ENCODE assay signal across 8 mouse cellular contexts in genomic region chr5:125158232-125158961, GRCm38 (mm10). TPM values are rescaled to one million over a fixed set of nuclear protein-coding genes. Genes with fewer than 3 reads are reported as not detected.
DNase-seq lines count a peak whose midpoint lies in the region; ATAC-seq and TF ChIP-seq lines count a peak whose summit lies in the region.

No protein-coding gene starts in this region.

- H3K4me3 ChIP-seq in C2C12 (ENCODE audit: insufficient read depth, poor library complexity, severe bottlenecking): peak overlapping the region; percentile 6
- H3K4me3 ChIP-seq in MEL (ENCODE audit: control insufficient read depth in 1 of 2, insufficient read depth in 1 of 2, low read depth in 2 of 2, low read length in 2 of 2): peak overlapping the region; percentile 46 to 78
- peak overlapping the region; percentile 7; the same call in 1 of the 2 replicates for H3K4me3 ChIP-seq in forebrain, embryonic 12.5 days (replicated peaks)
- H3K4me3 ChIP-seq in hindbrain, embryonic 14.5 days (replicated peaks; ENCODE audit: low read length): no peak overlapping the region
- no peak overlapping the region for H3K4me3 ChIP-seq in liver, embryonic 15.5 days (replicated peaks)

- H3K79me2 ChIP-seq in C2C12 (ENCODE audit: control insufficient read depth, insufficient read depth) (peaks cover 98% of the 10 kb centered on the region), MEL (ENCODE audit: control insufficient read depth, insufficient read depth, low read length, poor library complexity) (peaks cover 34% of the 10 kb centered on the region)

- H3K79me3 ChIP-seq in C2C12 (ENCODE audit: low read depth): peaks cover 83% of the 10 kb centered on the region

- H3K27me3 ChIP-seq in C2C12 (ENCODE audit: control insufficient read depth, insufficient read depth, insufficient read length) (no peaks in the 10 kb centered on the region), MEL (ENCODE audit: control insufficient read depth in 1 of 2, insufficient read depth in 2 of 2, low read length in 2 of 2) (no peaks in the 10 kb centered on the region)
- H3K27me3 ChIP-seq in forebrain, embryonic 12.5 days: no peaks in the 10 kb centered on the region
- H3K27me3 ChIP-seq in hindbrain, embryonic 14.5 days (ENCODE audit: control insufficient read depth, insufficient read depth, low read length): no peaks in the 10 kb centered on the region
- no peaks in the 10 kb centered on the region for H3K27me3 ChIP-seq in liver, embryonic 15.5 days

- H3K36me3 ChIP-seq in C2C12 (ENCODE audit: control insufficient read depth, insufficient read depth) (peaks cover 11% of the 10 kb centered on the region), MEL (ENCODE audit: control insufficient read depth in 1 of 2, insufficient read depth in 2 of 2, low read length in 2 of 2) (peaks cover 0 to 27% of the 10 kb centered on the region in 2 experiments; a peak in 2 of 4 replicates)
- H3K36me3 ChIP-seq in forebrain, embryonic 12.5 days (replicated peaks): no peaks in the 10 kb centered on the region
- no peaks in the 10 kb centered on the region for H3K36me3 ChIP-seq in hindbrain, embryonic 14.5 days (replicated peaks; ENCODE audit: control insufficient read depth, insufficient read depth)
- H3K36me3 ChIP-seq in liver, embryonic 15.5 days (replicated peaks): no peaks in the 10 kb centered on the region

- peak overlapping the region; percentile 72 for H3K9ac ChIP-seq in MEL (ENCODE audit: control insufficient read depth, low read depth, low read length, poor library complexity, severe bottlenecking)
- peak overlapping the region; percentile 21 for H3K9ac ChIP-seq in forebrain, embryonic 12.5 days
- peak overlapping the region; percentile 50 for H3K9ac ChIP-seq in hindbrain, embryonic 14.5 days
- no peak overlapping the region for H3K9ac ChIP-seq in liver, embryonic 15.5 days

- peak overlapping the region; percentile 44 for H3K4me2 ChIP-seq in forebrain, embryonic 12.5 days
- H3K4me2 ChIP-seq in hindbrain, embryonic 14.5 days (replicated peaks): peak overlapping the region; percentile 37
- H3K4me2 ChIP-seq in liver, embryonic 15.5 days: peak overlapping the region; percentile 31

- H3K27ac ChIP-seq in MEL (ENCODE audit: control insufficient read depth, low read depth, low read length): peak overlapping the region; percentile 84
- H3K27ac ChIP-seq in forebrain, embryonic 12.5 days: peak overlapping the region; percentile 97
- H3K27ac ChIP-seq in hindbrain, embryonic 14.5 days: peak overlapping the region; percentile 92
- no peak overlapping the region for H3K27ac ChIP-seq in liver, embryonic 15.5 days (replicated peaks)

- peak; percentile 84 for DNase-seq in MEL (ENCODE audit: low read depth, low spot score)
- DNase-seq in hindbrain, embryonic 14.5 days (ENCODE audit: low spot score): no peak
- DNase-seq in urinary bladder, postnatal 25 days (ENCODE audit: low spot score): no peak
- DNase-seq in cerebellum, adult 11 months: no peak

- H3K4me1 ChIP-seq in MEL (ENCODE audit: control insufficient read depth in 1 of 2, insufficient read depth in 2 of 2, low read length in 2 of 2): peaks cover 20 to 28% of the 10 kb centered on the region in 2 experiments
- peaks cover 90% of the 10 kb centered on the region for H3K4me1 ChIP-seq in forebrain, embryonic 12.5 days
- H3K4me1 ChIP-seq in hindbrain, embryonic 14.5 days (replicated peaks; ENCODE audit: control insufficient read depth, insufficient read depth, low read length): peaks cover 85% of the 10 kb centered on the region
- peaks cover 54% of the 10 kb centered on the region for H3K4me1 ChIP-seq in liver, embryonic 15.5 days (replicated peaks)

- TF ChIP-seq RAD21 in MEL (IDR thresholded peaks at IDR 0.05; ENCODE audit: low read depth, low read length): no peak

- H3K9me3 ChIP-seq in MEL (replicated peaks; ENCODE audit: insufficient read depth, low read length): no peaks in the 10 kb centered on the region
- H3K9me3 ChIP-seq in forebrain, embryonic 12.5 days: no peaks in the 10 kb centered on the region
- H3K9me3 ChIP-seq in hindbrain, embryonic 14.5 days (ENCODE audit: control insufficient read depth, low read length): no peaks in the 10 kb centered on the region
- no peaks in the 10 kb centered on the region for H3K9me3 ChIP-seq in liver, embryonic 15.5 days (replicated peaks)

- TF ChIP-seq CTCF in C2C12 (IDR thresholded peaks at IDR 0.05; ENCODE audit: control insufficient read depth, insufficient read depth, insufficient read length): no peak
- no peak for TF ChIP-seq CTCF in MEL (IDR thresholded peaks at IDR 0.05 in 2 of 3, conservative IDR thresholded peaks at IDR 0.05 in 1 of 3; ENCODE audit: control insufficient read depth in 1 of 3, insufficient read depth in 1 of 3, low read depth in 2 of 3, low read length in 3 of 3, poor library complexity in 1 of 3, severe bottlenecking in 1 of 3)

- peak; percentile 63 to 65 for TF ChIP-seq POLR2A in MEL (IDR thresholded peaks at IDR 0.05; ENCODE audit: control insufficient read depth in 1 of 2, insufficient read depth in 1 of 2, low read depth in 1 of 2, low read length in 2 of 2, poor library complexity in 1 of 2)

- peak; percentile 64 to 72; a peak in 3 of 4 replicates for TF ChIP-seq EP300 in MEL (IDR thresholded peaks at IDR 0.05; ENCODE audit: low read depth in 1 of 2, low read length in 2 of 2)

- H3ac ChIP-seq in C2C12 (ENCODE audit: control insufficient read depth, insufficient read length, low read depth): peak overlapping the region; percentile 42

- peak; percentile 34 for ATAC-seq in forebrain, embryonic 12.5 days (ENCODE audit: low FRiP score)
- no peak for ATAC-seq in hindbrain, embryonic 14.5 days (ENCODE audit: low FRiP score)
- peak; percentile 49 for ATAC-seq in liver, embryonic 15.5 days (ENCODE audit: insufficient read depth)
- ATAC-seq in neutrophil, adult 5-6 weeks (ENCODE audit: extremely low read depth, insufficient number of reproducible peaks, low FRiP score, poor library complexity, severe bottlenecking): peak; percentile 49

- WGBS in forebrain, embryonic 12.5 days: 18% methylated on average over 21 of the region's 21 CpGs
- WGBS in hindbrain, embryonic 14.5 days: 12% methylated on average over 21 of the region's 21 CpGs
- WGBS in liver, embryonic 15.5 days (ENCODE audit: insufficient replicate concordance): 14% methylated on average over 21 of the region's 21 CpGs

TF ChIP-seq in C2C12, 6 proteins besides CTCF, POLR2A, EP300 and RAD21:
- TF ChIP-seq MAX (IDR thresholded peaks at IDR 0.05): no peak
- TF ChIP-seq USF1 (IDR thresholded peaks at IDR 0.05; ENCODE audit: low read depth): peak; percentile 40
- TF ChIP-seq MYOD1 (IDR thresholded peaks at IDR 0.05; ENCODE audit: control insufficient read depth, insufficient read length, low read depth): no peak

TF ChIP-seq in MEL, 35 proteins besides CTCF, POLR2A, EP300 and RAD21:
- TF ChIP-seq ZNF384 (IDR thresholded peaks at IDR 0.05; ENCODE audit: low read depth, low read length) (no peak), HCFC1 (IDR thresholded peaks at IDR 0.05; ENCODE audit: low read depth, low read length) (peak; percentile 32; the same call in 1 of the 2 replicates), BHLHE40 (IDR thresholded peaks at IDR 0.05; ENCODE audit: borderline replicate concordance, low read depth, low read length) (peak; percentile 99), ZMIZ1 (IDR thresholded peaks at IDR 0.05; ENCODE audit: low read depth, low read length) (peak; percentile 93), ETS1 (IDR thresholded peaks at IDR 0.05; ENCODE audit: low read depth, low read length) (peak; percentile 69), POLR2AphosphoS2 (IDR thresholded peaks at IDR 0.05; ENCODE audit: low read length) (peak; percentile 76; the same call in 1 of the 2 replicates), MYB (IDR thresholded peaks at IDR 0.05; ENCODE audit: low read depth, low read length) (0 out of 2 replicates have a peak, but pooled peaks have one; percentile 23), JUND (IDR thresholded peaks at IDR 0.05; ENCODE audit: low read depth, low read length) (no peak), MAX (IDR thresholded peaks at IDR 0.05; ENCODE audit: low read length) (peak; percentile 82), TCF12 (IDR thresholded peaks at IDR 0.05; ENCODE audit: low read depth, low read length) (peak; percentile 72), USF1 (IDR thresholded peaks at IDR 0.05; ENCODE audit: low read depth, low read length) (peak; percentile 94), NRF1 (IDR thresholded peaks at IDR 0.05; ENCODE audit: insufficient read depth, low read depth, low read length, poor library complexity, severe bottlenecking) (no peak), TAL1 (IDR thresholded peaks at IDR 0.05; ENCODE audit: low read length) (0 out of 2 replicates have a peak, but pooled peaks have one; percentile 13), MXI1 (IDR thresholded peaks at IDR 0.05; ENCODE audit: low read depth, low read length) (peak; percentile 89), TBP (IDR thresholded peaks at IDR 0.05; ENCODE audit: low read depth, low read length) (peak; percentile 86), USF2 (IDR thresholded peaks at IDR 0.05; ENCODE audit: borderline replicate concordance in 1 of 2, insufficient read depth in 1 of 2, low read depth in 1 of 2, low read length in 2 of 2) (peak in 1 of 2 experiments; percentile 74; a peak in 2 of 4 replicates), GATA1 (IDR thresholded peaks at IDR 0.05; ENCODE audit: low read depth, low read length) (peak; percentile 69), ZKSCAN1 (IDR thresholded peaks at IDR 0.05; ENCODE audit: low read depth, low read length) (no peak), SIN3A (IDR thresholded peaks at IDR 0.05; ENCODE audit: low read length) (peak; percentile 89), NELFE (IDR thresholded peaks at IDR 0.05; ENCODE audit: low read depth, low read length) (peak; percentile 52), MYC (IDR thresholded peaks at IDR 0.05; ENCODE audit: low read depth, low read length) (0 out of 2 replicates have a peak, but pooled peaks have one; percentile 55)

RNA-seq across cellular contexts. Expression of gene Ncor2, which starts 20.6 kb away (rescaled TPM):
- polyA plus RNA-seq in C2C12 (2012; fragmentation: generic; extraction: Trizol) (91.1 TPM), MEL (2012; ENCODE audit: insufficient read depth in 1 of 2, insufficient read length in 2 of 2, low read depth in 1 of 2, low replicate concordance in 2 of 2, missing spikeins in 1 of 2) (10 to 100 TPM in 1 of 2 experiments, not detected in 1; 46.8 TPM)
- 5.0 and 7.7 TPM in 2 replicates for total RNA-seq in MEL (2012; rRNA removed)
- polyA plus RNA-seq in forebrain, embryonic 12.5 days (2016; fragmentation: Nextera tagmentation; extraction: Ambion mirVana): 26.0 and 27.0 TPM in 2 replicates
- 26.0 and 27.4 TPM in 2 replicates for polyA plus RNA-seq in hindbrain, embryonic 14.5 days (2014; fragmentation: Nextera tagmentation; extraction: Ambion mirVana)
- 3.8 and 5.4 TPM in 2 replicates for polyA plus RNA-seq in liver, embryonic 15.5 days (2015; fragmentation: Nextera tagmentation; extraction: Ambion mirVana)
- 16.9 and 23.6 TPM in 2 replicates for total RNA-seq in neutrophil, adult 5-6 weeks (2017)

Comparison
In these comparisons a context has a peak if more than half of its experiments do, and no peak if none do; other contexts are left out.
1. H3K4me3 ChIP-seq: peak in C2C12 (single experiment), MEL (2 of 2) and forebrain, embryonic 12.5 days (single experiment); none in hindbrain, embryonic 14.5 days (single experiment) and liver, embryonic 15.5 days (single experiment).
2. Peak in every context shown above with its lines, with median percentiles within 50 percentile points of each other: H3K4me2 ChIP-seq.